Mouse (Mus musculus) brain, embryonic 14.5 days (tissue): ENCODE measurements at regions not wholly inside any gene's neighbourhood (a gene's known extent, or its start where the extent isn't known, plus 50 kb on each side); places are given as distances from the start of the nearest gene placed in this dataset.
"Not testable (repeated sequence)": the region's sequence is repeated elsewhere in the genome, so short reads cannot be mapped to it uniquely, and the experiment has no call there.

Source experiments
- CTCF ChIP-seq: fragments of 200-500 bp; IDR thresholded peaks from 2 replicates; pipeline ENCODE4 v1.5.1; 2012; ENCODE audit warnings: inconsistent platforms, mild to moderate bottlenecking, moderate library complexity, borderline replicate concordance; ENCODE audit not compliant: insufficient read depth, insufficient read length; ENCODE audit errors: extremely low read depth
- POLR2A ChIP-seq: fragments of 200-500 bp; IDR thresholded peaks from 2 replicates; pipeline ENCODE4 v1.6.1; 2012; ENCODE audit warnings: mild to moderate bottlenecking, inconsistent platforms, borderline replicate concordance; ENCODE audit not compliant: poor library complexity, insufficient read depth, insufficient read length, severe bottlenecking; ENCODE audit errors: extremely low read depth

DNA sequence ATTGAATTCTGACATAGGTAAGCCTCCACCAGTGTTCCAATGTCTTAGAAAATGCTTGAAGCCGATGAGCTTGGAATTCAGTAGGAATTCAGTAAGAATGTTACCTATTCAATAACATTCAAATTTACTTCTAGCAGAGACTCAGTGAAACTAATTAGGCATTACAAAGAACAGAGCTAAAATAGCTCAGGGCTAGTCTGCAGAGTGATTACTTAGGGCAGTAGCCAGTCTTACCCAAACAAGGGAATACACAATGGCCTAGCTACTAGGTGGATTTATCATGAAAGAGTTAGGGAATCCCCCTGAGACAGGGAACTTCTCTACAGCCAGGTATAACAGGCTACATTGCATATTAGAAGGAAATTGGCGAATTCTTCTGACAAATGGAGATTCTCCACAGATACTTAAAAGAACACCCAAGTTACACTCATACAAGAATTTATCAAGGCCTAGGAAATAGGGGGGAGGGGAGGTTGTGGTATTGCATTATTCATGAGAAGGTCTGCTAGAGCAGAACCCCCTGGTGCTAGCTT is 799.6 kb downstream of the 1700064H15Rik start:
- not testable (repeated sequence) for TF ChIP-seq POLR2A, CTCF
